Mouse (Mus musculus): ENCODE measurements around the gene Lrrc72. TPM values are rescaled to one million over a fixed set of nuclear protein-coding genes. Genes with fewer than 3 reads are reported as not detected.

Gene Lrrc72
- not detected in 2 replicates for polyA plus RNA-seq (2015; fragmentation: Nextera tagmentation; extraction: Ambion mirVana)

DNA sequence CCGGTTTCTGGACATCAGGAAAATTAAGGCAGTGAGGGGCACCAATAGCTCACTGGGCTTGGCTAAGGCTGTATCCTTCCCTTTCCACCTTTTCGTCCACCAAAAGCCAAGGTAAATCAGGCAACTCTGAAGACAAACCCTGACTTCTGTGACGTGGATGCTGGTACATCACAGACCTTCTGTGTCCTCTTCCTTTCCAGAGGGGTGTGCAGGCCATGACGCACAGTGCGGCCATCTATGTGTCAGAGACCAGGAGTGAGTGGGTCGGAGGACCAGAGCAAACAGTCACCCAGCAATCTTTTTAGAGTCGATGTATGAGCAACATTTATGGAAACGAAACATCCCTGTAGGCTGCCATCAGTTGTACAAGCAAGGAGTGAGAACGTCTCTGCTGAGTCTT is at the start of gene Lrrc72:
Lrrc72 (minus strand) TSS at position 101 of the 400 bp plus-strand sequence.
- Histone ChIP-seq H3K27ac (ENCODE audit: low read length) (no peak within 1 kb of the TSS), H3K4me1 (ENCODE audit: insufficient read depth, low read length) (no peaks in the 10 kb centered on the region), H3K36me3 (ENCODE audit: insufficient read depth, low read length) (no peaks in the 10 kb centered on the region), H3K9me3 (ENCODE audit: low read length) (no peaks in the 10 kb centered on the region), H3K4me2 (replicated peaks; ENCODE audit: low read depth, low read length) (no peak within 1 kb of the TSS), H3K4me3 (ENCODE audit: low read length) (no peak within 1 kb of the TSS), H3K9ac (replicated peaks; ENCODE audit: low read length) (no peak within 1 kb of the TSS), H3K27me3 (ENCODE audit: insufficient read depth, low read length) (no peaks in the 10 kb centered on the region)
- WGBS = 93% methylated on average over 9 of the region's 9 CpGs
- ATAC-seq (ENCODE audit: low FRiP score, low TSS enrichment) = no peak

DNA sequence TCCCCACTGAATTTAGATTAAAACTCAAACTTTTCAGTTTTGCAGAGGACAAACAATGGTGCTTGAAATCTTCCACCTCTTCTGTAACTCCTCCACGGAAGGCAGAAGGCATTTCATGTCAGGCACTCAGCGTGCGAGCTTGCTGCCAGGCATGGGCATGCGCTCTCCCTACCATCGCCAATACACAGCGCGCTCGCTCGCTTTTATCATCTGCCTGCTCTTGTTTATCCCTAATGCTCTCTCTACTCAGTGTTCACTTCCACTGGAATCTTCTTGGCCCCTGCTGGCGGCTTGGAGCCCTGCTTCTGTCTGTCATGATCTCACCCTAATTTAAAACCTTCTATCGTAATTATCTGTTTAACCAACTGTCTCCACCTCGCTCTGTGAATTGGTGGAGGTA is 49.1 kb upstream of the Lrrc72 start:
- H3K4me2 ChIP-seq (replicated peaks; ENCODE audit: low read depth, low read length) = no peak overlapping the region
- WGBS = 83% methylated on average over 12 of the region's 12 CpGs
- no peaks in the 10 kb centered on the region for H3K9me3 ChIP-seq (ENCODE audit: low read length)
- H3K27ac ChIP-seq (ENCODE audit: low read length) = no peak overlapping the region
- no peaks in the 10 kb centered on the region for H3K36me3 ChIP-seq (ENCODE audit: insufficient read depth, low read length)
- no peak for ATAC-seq (ENCODE audit: low FRiP score, low TSS enrichment)
- H3K9ac ChIP-seq (replicated peaks; ENCODE audit: low read length) = no peak overlapping the region
- H3K27me3 ChIP-seq (ENCODE audit: insufficient read depth, low read length) = no peaks in the 10 kb centered on the region
- no peaks in the 10 kb centered on the region for H3K4me1 ChIP-seq (ENCODE audit: insufficient read depth, low read length)
- no peak overlapping the region for H3K4me3 ChIP-seq (ENCODE audit: low read length)

GRCm38 (mm10) chr12:36291346-36291745 is 38.1 kb upstream of the Lrrc72 start:
- ATAC-seq (ENCODE audit: low FRiP score, low TSS enrichment) = no peak
- Histone ChIP-seq H3K4me2 (replicated peaks; ENCODE audit: low read depth, low read length) (no peak overlapping the region), H3K36me3 (ENCODE audit: insufficient read depth, low read length) (no peaks in the 10 kb centered on the region), H3K27ac (ENCODE audit: low read length) (no peak overlapping the region), H3K9ac (replicated peaks; ENCODE audit: low read length) (no peak overlapping the region), H3K27me3 (ENCODE audit: insufficient read depth, low read length) (no peaks in the 10 kb centered on the region), H3K9me3 (ENCODE audit: low read length) (no peaks in the 10 kb centered on the region), H3K4me1 (ENCODE audit: insufficient read depth, low read length) (no peaks in the 10 kb centered on the region), H3K4me3 (ENCODE audit: low read length) (no peak overlapping the region)
- WGBS = 88% methylated on average over 6 of the region's 6 CpGs

DNA sequence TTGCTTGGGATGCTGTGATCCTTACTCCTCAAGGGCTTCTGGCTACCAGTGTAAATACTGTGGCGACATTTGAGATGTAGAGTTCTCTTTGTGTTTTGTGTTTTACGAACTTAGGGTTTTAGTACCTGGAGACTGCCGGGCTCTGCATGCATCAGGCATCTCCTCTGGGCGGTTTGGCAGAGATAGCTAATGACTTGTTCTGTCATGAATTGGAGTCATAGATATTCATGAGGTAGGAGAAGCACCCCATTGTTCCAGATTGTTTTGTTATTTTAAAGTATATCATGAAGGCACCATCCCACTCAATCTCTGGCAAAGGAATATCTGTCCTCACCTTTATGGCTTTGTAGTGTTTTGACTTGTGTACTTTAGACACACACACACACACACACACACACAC is 37.3 kb upstream of the Lrrc72 start:
- H3K27me3 ChIP-seq (ENCODE audit: insufficient read depth, low read length) = no peaks in the 10 kb centered on the region
- H3K9ac ChIP-seq (replicated peaks; ENCODE audit: low read length) = no peak overlapping the region
- no peak overlapping the region for H3K4me2 ChIP-seq (replicated peaks; ENCODE audit: low read depth, low read length)
- no peaks in the 10 kb centered on the region for H3K4me1 ChIP-seq (ENCODE audit: insufficient read depth, low read length)
- no peaks in the 10 kb centered on the region for H3K9me3 ChIP-seq (ENCODE audit: low read length)
- ATAC-seq (ENCODE audit: low FRiP score, low TSS enrichment) = no peak
- H3K27ac ChIP-seq (ENCODE audit: low read length) = no peak overlapping the region
- WGBS = 71% methylated on average over 4 of the region's 4 CpGs
- no peaks in the 10 kb centered on the region for H3K36me3 ChIP-seq (ENCODE audit: insufficient read depth, low read length)
- H3K4me3 ChIP-seq (ENCODE audit: low read length) = no peak overlapping the region

GRCm38 (mm10) chr12:36289634-36290033 is 36.4 kb upstream of the Lrrc72 start:
- H3K27ac ChIP-seq (ENCODE audit: low read length) = no peak overlapping the region
- no peaks in the 10 kb centered on the region for H3K36me3 ChIP-seq (ENCODE audit: insufficient read depth, low read length)
- no peaks in the 10 kb centered on the region for H3K27me3 ChIP-seq (ENCODE audit: insufficient read depth, low read length)
- H3K4me3 ChIP-seq (ENCODE audit: low read length) = no peak overlapping the region
- no peak overlapping the region for H3K9ac ChIP-seq (replicated peaks; ENCODE audit: low read length)
- no peaks in the 10 kb centered on the region for H3K4me1 ChIP-seq (ENCODE audit: insufficient read depth, low read length)
- 80% methylated on average over 8 of the region's 8 CpGs for WGBS
- no peak overlapping the region for H3K4me2 ChIP-seq (replicated peaks; ENCODE audit: low read depth, low read length)
- no peaks in the 10 kb centered on the region for H3K9me3 ChIP-seq (ENCODE audit: low read length)
- no peak for ATAC-seq (ENCODE audit: low FRiP score, low TSS enrichment)

- Histone ChIP-seq H3K4me2 (replicated peaks; ENCODE audit: low read depth, low read length) (no peak overlapping the region), H3K36me3 (ENCODE audit: insufficient read depth, low read length) (no peaks in the 10 kb centered on the region), H3K9ac (replicated peaks; ENCODE audit: low read length) (no peak overlapping the region), H3K27ac (ENCODE audit: low read length) (no peak overlapping the region), H3K4me3 (ENCODE audit: low read length) (no peak overlapping the region), H3K4me1 (ENCODE audit: insufficient read depth, low read length) (no peaks in the 10 kb centered on the region), H3K27me3 (ENCODE audit: insufficient read depth, low read length) (no peaks in the 10 kb centered on the region), H3K9me3 (ENCODE audit: low read length) (no peaks in the 10 kb centered on the region)
- no peak for ATAC-seq (ENCODE audit: low FRiP score, low TSS enrichment)
- 54% methylated on average over 3 of the region's 3 CpGs for WGBS
Measured at GRCm38 (mm10) chr12:36274823-36275222, 21.6 kb upstream of the Lrrc72 start.

- WGBS = 85% methylated on average over 8 of the region's 8 CpGs
- H3K4me3 ChIP-seq (ENCODE audit: low read length) = no peak overlapping the region
- no peaks in the 10 kb centered on the region for H3K27me3 ChIP-seq (ENCODE audit: insufficient read depth, low read length)
- no peak for ATAC-seq (ENCODE audit: low FRiP score, low TSS enrichment)
- no peak overlapping the region for H3K9ac ChIP-seq (replicated peaks; ENCODE audit: low read length)
- H3K36me3 ChIP-seq (ENCODE audit: insufficient read depth, low read length) = no peaks in the 10 kb centered on the region
- H3K27ac ChIP-seq (ENCODE audit: low read length) = no peak overlapping the region
- no peaks in the 10 kb centered on the region for H3K9me3 ChIP-seq (ENCODE audit: low read length)
- H3K4me2 ChIP-seq (replicated peaks; ENCODE audit: low read depth, low read length) = no peak overlapping the region
- no peaks in the 10 kb centered on the region for H3K4me1 ChIP-seq (ENCODE audit: insufficient read depth, low read length)
Measured at GRCm38 (mm10) chr12:36267670-36268246, 14.6 kb upstream of the Lrrc72 start.

- Histone ChIP-seq H3K9me3 (ENCODE audit: low read length) (no peaks in the 10 kb centered on the region), H3K9ac (replicated peaks; ENCODE audit: low read length) (no peak overlapping the region), H3K4me2 (replicated peaks; ENCODE audit: low read depth, low read length) (no peak overlapping the region; the same call in 1 of the 2 replicates), H3K4me1 (ENCODE audit: insufficient read depth, low read length) (peaks cover 6% of the 10 kb centered on the region; the same call in 1 of the 2 replicates), H3K27me3 (ENCODE audit: insufficient read depth, low read length) (no peaks in the 10 kb centered on the region), H3K4me3 (ENCODE audit: low read length) (no peak overlapping the region), H3K36me3 (ENCODE audit: insufficient read depth, low read length) (no peaks in the 10 kb centered on the region), H3K27ac (ENCODE audit: low read length) (no peak overlapping the region)
- 57% methylated on average over 11 of the region's 11 CpGs for WGBS
- no peak for ATAC-seq (ENCODE audit: low FRiP score, low TSS enrichment)
Measured at GRCm38 (mm10) chr12:36262116-36262721, 9.0 kb upstream of the Lrrc72 start.

GRCm38 (mm10) chr12:36255413-36255812 is 2.2 kb upstream of the Lrrc72 start:
- Histone ChIP-seq H3K4me3 (ENCODE audit: low read length) (no peak overlapping the region), H3K36me3 (ENCODE audit: insufficient read depth, low read length) (no peaks in the 10 kb centered on the region), H3K4me1 (ENCODE audit: insufficient read depth, low read length) (no peaks in the 10 kb centered on the region), H3K9me3 (ENCODE audit: low read length) (no peaks in the 10 kb centered on the region), H3K9ac (replicated peaks; ENCODE audit: low read length) (no peak overlapping the region), H3K27ac (ENCODE audit: low read length) (no peak overlapping the region), H3K4me2 (replicated peaks; ENCODE audit: low read depth, low read length) (no peak overlapping the region), H3K27me3 (ENCODE audit: insufficient read depth, low read length) (no peaks in the 10 kb centered on the region)
- no peak for ATAC-seq (ENCODE audit: low FRiP score, low TSS enrichment)
- WGBS = 28% methylated on average over 5 of the region's 5 CpGs

GRCm38 (mm10) chr12:36241171-36241570 is 12.0 kb downstream of the Lrrc72 start:
- 89% methylated on average over 3 of the region's 3 CpGs for WGBS
- no peaks in the 10 kb centered on the region for H3K4me1 ChIP-seq (ENCODE audit: insufficient read depth, low read length)
- H3K27ac ChIP-seq (ENCODE audit: low read length) = no peak overlapping the region
- no peak overlapping the region for H3K4me2 ChIP-seq (replicated peaks; ENCODE audit: low read depth, low read length)
- H3K9me3 ChIP-seq (ENCODE audit: low read length) = no peaks in the 10 kb centered on the region
- H3K27me3 ChIP-seq (ENCODE audit: insufficient read depth, low read length) = no peaks in the 10 kb centered on the region
- no peak for ATAC-seq (ENCODE audit: low FRiP score, low TSS enrichment)
- no peak overlapping the region for H3K4me3 ChIP-seq (ENCODE audit: low read length)
- H3K36me3 ChIP-seq (ENCODE audit: insufficient read depth, low read length) = no peaks in the 10 kb centered on the region
- H3K9ac ChIP-seq (replicated peaks; ENCODE audit: low read length) = no peak overlapping the region

All from kidney, embryonic 16.5 days (tissue).